15 mouse cellular contexts compared by ENCODE assay signal in the genomic region with DNA sequence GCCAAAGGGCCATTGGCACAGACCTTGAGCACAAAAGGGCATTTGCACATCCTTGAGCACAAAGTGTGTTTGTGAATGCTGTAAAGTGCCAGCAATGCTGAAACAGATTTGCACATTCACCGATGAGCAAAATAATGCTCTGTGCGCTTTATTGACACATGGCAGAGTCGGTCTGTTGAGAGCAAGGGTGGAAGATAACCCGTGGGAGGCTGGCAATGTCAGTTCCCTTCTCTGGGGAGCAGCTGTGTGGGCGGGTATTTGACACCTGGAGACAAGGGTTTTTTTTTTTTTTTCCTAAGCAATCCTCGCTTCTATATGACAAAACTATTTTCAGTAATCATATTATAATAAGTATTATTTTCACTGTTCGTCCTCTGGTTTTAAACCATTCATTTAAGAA. TPM values are rescaled to one million over a fixed set of nuclear protein-coding genes. Genes with fewer than 3 reads are reported as not detected.
"Had no signal": no experiment of that assay in that cellular context is flagged by ENCODE, and none has a peak within 500 bp of the region (broad histone marks: within the 10 kb centered on the region; RNA-seq: fewer than 3 reads in every experiment).

No protein-coding gene starts in this region.

- DNase-seq: kidney, adult 2 months; kidney, postnatal 25 days; lung, adult 2 months; lung, postnatal 36 days; midbrain, embryonic 14.5 days; thymus, adult 2 months; thymus, postnatal 25 days had no signal

- H3K4me3 ChIP-seq: intestine, embryonic 15.5 days; kidney, embryonic 15.5 days; limb, embryonic 10.5 days; liver, embryonic 15.5 days; neural tube, embryonic 12.5 days; stomach, embryonic 15.5 days had no signal

- H3K27ac ChIP-seq: intestine, embryonic 15.5 days; kidney, embryonic 15.5 days; limb, embryonic 10.5 days; liver, embryonic 15.5 days; neural tube, embryonic 12.5 days; stomach, embryonic 15.5 days had no signal

RNA-seq across cellular contexts. Expression of gene Nos1, which starts 22.7 kb away (rescaled TPM):
- total RNA-seq: monocyte, adult 5-6 weeks; neutrophil, adult 5-6 weeks had no signal
